Mouse (Mus musculus): ENCODE data around the gene Gm44511. TPM values are rescaled to one million over a fixed set of nuclear protein-coding genes. Genes with fewer than 3 reads are reported as not detected.
"Not testable (repeated sequence)": the region's sequence is repeated elsewhere in the genome, so short reads cannot be mapped to it uniquely, and the experiment has no call there.

The Gm44511 gene
- total RNA-seq, 2 experiments from 2014 or later, result not detected

GRCm38 (mm10) chr6:128842356-128842944, 16.3 kb upstream of the Gm44511 start:
- DNase-seq, result no peak
- intact Hi-C loops (cut with DNase I), result loop anchor here (2.0 kb wide), 1 partner anchor 338 kb away; the partner anchor contains the start of gene Clec2d

GRCm38 (mm10) chr6:128841327-128842089, 15.4 kb upstream of the Gm44511 start:
- intact Hi-C loops (cut with DNase I), result loop anchor here (2.0 kb wide), 1 partner anchor 339 kb away; the partner anchor contains the start of gene Clec2d
- no peak for DNase-seq

- intact Hi-C loops (cut with DNase I); DNase-seq: not testable (repeated sequence)
These were observed 14.6 kb upstream of the Gm44511 start for GRCm38 (mm10) chr6:128840669-128841068.

- intact Hi-C loops (cut with DNase I), result loop anchor here (2.0 kb wide), 1 partner anchor 37 kb away; no protein-coding TSS in a partner anchor
- no peak for DNase-seq
These were observed 13.8 kb upstream of the Gm44511 start for GRCm38 (mm10) chr6:128839921-128840320.

- intact Hi-C loops (cut with DNase I), result loop anchor here (2.0 kb wide), 1 partner anchor 37 kb away; no protein-coding TSS in a partner anchor
- DNase-seq, result peak; percentile 92 to 93
These were observed 13.2 kb upstream of the Gm44511 start for GRCm38 (mm10) chr6:128839266-128839771.

GRCm38 (mm10) chr6:128838342-128839265, 12.5 kb upstream of the Gm44511 start:
- intact Hi-C loops (cut with DNase I), result loop anchor here (1.0 to 2.0 kb wide), 3 partner anchors 36 to 78 kb away; no protein-coding TSS in a partner anchor
- DNase-seq, result peak; percentile 94 to 95

- DNase-seq, result peak in 1 of 2 experiments; percentile 46
- intact Hi-C loops (cut with DNase I), result loop anchor here (1.0 to 2.0 kb wide), 3 partner anchors 35 to 77 kb away; no protein-coding TSS in a partner anchor
These were observed 11.6 kb upstream of the Gm44511 start for GRCm38 (mm10) chr6:128837454-128838341.

- DNase-seq, result no peak
- intact Hi-C loops (cut with DNase I), result no loop called here
These were observed 10.8 kb upstream of the Gm44511 start for GRCm38 (mm10) chr6:128836955-128837334.

GRCm38 (mm10) chr6:128836191-128836954, 10.3 kb upstream of the Gm44511 start:
- intact Hi-C loops (cut with DNase I), result no loop called here
- no peak for DNase-seq

- no peak for DNase-seq
- intact Hi-C loops (cut with DNase I), result no loop called here
These were observed 9.5 kb upstream of the Gm44511 start for GRCm38 (mm10) chr6:128835571-128835970.

- intact Hi-C loops (cut with DNase I), result no loop called here
- DNase-seq, result no peak
These were observed 6.9 kb upstream of the Gm44511 start for GRCm38 (mm10) chr6:128833046-128833445.

GRCm38 (mm10) chr6:128829837-128830236, 3.7 kb upstream of the Gm44511 start:
- no peak for DNase-seq
- intact Hi-C loops (cut with DNase I), result no loop called here

GRCm38 (mm10) chr6:128826781-128827180, 666 bp upstream of the Gm44511 start:
- DNase-seq, result no peak
- intact Hi-C loops (cut with DNase I), result no loop called here

- intact Hi-C loops (cut with DNase I), result no loop called here
- DNase-seq, result no peak
These were observed 7.9 kb downstream of the Gm44511 start for GRCm38 (mm10) chr6:128818083-128818802.

GRCm38 (mm10) chr6:128808532-128808931, 17.6 kb downstream of the Gm44511 start:
- intact Hi-C loops (cut with DNase I), result no loop called here
- peak; percentile 33 to 36 for DNase-seq

- DNase-seq, result no peak
- intact Hi-C loops (cut with DNase I), result no loop called here
These were observed 19.1 kb downstream of the Gm44511 start for GRCm38 (mm10) chr6:128807021-128807420.

- DNase-seq, result peak; percentile 74 to 79
- intact Hi-C loops (cut with DNase I), result not testable (repeated sequence)
These were observed 21.1 kb downstream of the Gm44511 start for GRCm38 (mm10) chr6:128804823-128805640.
